Mouse (Mus musculus): ENCODE measurements at regions not wholly inside any gene's neighbourhood (a gene's known extent, or its start where the extent isn't known, plus 50 kb on each side); places are given as distances from the start of the nearest gene placed in this dataset.

DNA sequence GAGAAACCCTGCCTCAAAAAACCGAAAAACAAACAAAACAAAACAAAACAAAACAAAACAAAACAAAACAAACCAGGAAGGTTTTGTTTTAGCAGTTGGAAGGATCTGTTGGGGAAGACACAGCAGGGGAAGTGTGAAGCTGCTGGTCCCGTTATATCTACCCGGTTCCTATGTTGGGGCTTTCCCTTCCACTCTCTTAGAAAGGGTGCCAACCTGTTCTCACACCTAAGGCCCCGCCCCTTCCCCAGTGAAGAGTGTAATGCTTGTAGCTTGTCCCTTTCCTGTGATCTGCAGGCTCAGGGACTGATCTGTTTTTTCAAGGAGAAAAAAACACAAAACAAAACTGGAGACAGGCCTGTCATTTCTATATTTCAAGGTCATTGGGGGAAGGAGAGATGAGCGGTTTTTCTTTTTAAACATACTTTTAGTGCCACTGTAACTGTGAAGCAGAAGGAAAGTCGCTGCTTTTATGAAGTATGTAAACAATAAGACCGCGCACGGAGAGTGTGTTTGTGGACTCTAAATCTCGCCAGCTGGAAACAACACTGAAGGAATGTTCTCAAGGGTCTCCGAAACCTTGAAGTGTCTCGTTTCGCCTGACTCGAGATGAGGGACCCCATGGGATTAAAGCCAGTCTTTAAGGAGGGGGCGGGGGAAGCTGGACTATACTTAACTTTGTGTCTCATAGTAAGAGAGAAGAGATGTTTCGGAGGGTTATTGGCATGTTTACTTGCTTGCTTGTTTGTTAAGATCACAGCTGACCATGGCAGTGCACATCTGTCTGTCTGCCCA is 256.1 kb downstream of the Prex1 start:
- TF ChIP-seq CTCF (IDR thresholded peaks at IDR 0.05; ENCODE audit: control insufficient read depth, insufficient read depth, insufficient replicate concordance, low read depth, low read length) (no peak), POLR2A (IDR thresholded peaks at IDR 0.05; ENCODE audit: control insufficient read depth, low read depth, low read length) (no peak)
